Mouse (Mus musculus) Muller cell, postnatal 12 days (primary cell): ENCODE data around the gene Arhgdib.
A peak's percentile ranks its signal among the peaks of the same experiment; 100 is the strongest.

Experiments used
- DNase-seq: peaks from one replicate; pipeline ENCODE4 v3.0.0-alpha.2; 2015; ENCODE audit errors: inconsistent ontology term

The Arhgdib gene

GRCm38 (mm10) chr6:136950171-136950570 is 8.5 kb upstream of the Arhgdib start:
- DNase-seq, result no peak

DNA sequence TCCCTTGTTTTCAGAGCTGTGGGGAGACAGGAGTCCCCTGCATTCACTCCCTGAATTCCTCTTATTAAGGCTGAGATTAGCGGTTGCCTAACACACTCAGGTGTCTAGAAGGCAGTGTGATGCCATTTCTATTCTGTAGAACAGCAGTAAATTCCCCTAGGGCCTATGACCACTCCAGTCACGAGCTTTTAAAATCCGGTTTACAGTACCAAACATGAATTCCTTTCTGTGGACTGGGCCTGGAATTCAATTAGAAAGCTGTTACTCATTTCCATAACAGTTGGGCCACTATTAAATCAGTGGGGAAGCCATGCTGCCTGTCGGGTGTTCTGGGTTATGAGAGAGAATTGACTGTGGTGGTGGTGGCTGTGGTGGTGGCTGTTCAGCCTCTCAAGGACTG is 6.0 kb upstream of the Arhgdib start:
- peak; percentile 38 for DNase-seq

GRCm38 (mm10) chr6:136946943-136947342 is 5.2 kb upstream of the Arhgdib start:
- no peak for DNase-seq

DNA sequence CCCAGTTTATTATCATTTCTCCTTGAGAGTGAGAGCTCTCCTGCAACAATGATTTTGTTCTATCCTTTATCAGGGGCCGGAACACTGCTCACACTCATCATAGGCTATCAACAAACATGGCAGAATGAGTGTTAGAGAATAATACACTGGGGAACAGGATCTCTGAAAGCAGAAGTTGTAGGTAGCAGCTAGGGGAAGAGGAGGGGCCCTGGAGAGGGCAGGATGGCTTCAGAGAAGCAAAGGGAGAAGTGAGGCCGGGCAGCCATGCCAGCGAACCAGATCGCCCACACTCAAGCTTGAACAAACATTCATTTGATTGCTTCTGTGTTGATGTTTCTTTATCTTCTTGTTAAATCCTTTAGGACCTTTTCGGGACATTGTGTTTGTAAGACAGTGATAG is 4.5 kb upstream of the Arhgdib start:
- DNase-seq, result no peak

DNA sequence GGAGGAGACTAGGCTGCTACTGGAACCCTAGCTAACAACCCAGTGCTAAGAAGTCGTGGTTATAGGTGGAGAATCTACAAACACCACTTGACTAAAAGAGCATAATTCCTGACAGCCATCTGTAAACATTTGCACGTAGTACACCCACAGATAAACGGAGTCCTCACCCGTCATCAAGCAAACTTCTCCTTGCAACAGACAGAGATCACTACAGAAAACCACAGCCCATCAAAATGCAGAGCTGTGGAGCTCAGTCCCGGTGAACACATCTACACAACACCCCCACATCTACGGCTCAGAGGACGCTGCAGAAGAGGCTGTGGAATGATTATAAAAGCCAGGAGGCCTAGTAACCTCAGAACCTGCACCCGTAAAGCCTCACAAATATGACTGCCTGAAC is 2.8 kb upstream of the Arhgdib start:
- DNase-seq, result no peak

DNA sequence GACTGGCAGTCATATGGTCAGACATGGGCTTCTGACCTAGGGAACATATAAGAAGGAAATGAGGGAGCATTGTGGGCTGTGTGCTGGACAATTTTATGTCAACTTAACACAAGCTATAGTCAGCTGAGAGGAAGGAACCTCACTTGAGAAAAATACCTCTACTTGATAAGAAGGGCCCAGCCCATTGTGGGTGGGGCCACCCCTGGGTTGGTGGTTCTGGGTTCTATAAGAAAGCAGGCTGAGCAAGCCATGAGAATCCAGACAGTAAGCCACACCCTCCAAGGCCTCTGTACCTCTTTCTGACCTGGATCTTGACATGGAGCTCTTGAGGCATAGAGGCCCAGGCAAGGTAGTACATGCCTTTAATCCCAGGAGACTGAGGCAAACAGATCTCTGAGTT is 1.7 kb upstream of the Arhgdib start:
- no peak for DNase-seq

DNA sequence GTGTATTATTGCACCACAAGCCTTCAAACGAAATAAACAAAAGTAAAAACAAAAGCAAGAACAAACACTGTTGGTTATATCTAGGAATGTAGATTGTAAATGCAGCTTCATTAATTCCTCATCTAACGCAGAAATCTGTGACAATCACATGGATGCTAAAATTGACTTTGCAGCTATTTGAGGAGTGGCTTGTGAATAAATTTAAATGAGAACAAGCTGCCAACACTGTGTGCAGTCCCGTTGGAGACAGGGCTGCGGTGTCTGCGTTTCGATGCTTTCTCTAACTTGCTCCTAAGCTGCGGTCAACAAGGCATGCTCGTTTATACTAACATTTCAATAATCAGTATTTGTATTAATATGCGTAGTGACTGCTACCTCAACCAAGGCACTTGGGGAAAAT is 581 bp upstream of the Arhgdib start:
- DNase-seq, result no peak

DNA sequence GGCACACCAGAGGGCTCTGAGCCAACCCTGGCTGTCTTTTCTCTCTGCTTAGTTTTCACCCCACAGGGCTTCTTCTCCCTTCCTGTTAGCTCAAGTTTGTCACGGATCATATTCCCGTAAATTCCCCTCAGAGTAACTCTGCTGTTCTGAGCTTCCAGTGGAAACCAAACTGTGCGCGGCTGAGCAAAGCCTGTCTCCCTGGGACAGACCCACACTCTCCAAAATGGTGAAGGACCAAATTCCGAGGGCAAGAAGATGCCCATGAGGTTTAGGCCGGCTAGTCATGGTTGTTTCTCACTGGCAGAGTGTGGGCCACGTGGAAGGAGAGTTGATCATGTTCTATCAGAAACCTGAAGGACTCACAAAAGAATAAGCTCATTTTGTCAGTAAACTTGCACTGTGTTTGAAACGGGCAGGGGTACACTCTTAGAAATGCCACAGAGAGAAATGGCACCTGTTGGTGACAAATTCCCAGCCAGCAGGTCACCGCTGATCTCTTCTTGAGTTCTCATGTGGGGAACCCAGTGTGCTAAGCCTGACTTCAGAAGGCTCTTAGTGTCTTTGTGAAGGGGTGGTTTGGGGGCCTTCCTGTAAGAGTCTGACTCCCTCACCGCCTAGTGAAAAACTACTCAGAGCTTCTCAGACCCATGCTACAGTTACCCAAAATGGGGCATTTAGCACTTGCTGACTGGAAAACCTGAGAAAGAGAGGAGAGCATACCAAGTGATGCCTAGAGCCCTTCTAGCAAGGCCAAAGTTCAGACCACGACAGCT is 1.3 kb downstream of the Arhgdib start:
- no peak for DNase-seq

DNA sequence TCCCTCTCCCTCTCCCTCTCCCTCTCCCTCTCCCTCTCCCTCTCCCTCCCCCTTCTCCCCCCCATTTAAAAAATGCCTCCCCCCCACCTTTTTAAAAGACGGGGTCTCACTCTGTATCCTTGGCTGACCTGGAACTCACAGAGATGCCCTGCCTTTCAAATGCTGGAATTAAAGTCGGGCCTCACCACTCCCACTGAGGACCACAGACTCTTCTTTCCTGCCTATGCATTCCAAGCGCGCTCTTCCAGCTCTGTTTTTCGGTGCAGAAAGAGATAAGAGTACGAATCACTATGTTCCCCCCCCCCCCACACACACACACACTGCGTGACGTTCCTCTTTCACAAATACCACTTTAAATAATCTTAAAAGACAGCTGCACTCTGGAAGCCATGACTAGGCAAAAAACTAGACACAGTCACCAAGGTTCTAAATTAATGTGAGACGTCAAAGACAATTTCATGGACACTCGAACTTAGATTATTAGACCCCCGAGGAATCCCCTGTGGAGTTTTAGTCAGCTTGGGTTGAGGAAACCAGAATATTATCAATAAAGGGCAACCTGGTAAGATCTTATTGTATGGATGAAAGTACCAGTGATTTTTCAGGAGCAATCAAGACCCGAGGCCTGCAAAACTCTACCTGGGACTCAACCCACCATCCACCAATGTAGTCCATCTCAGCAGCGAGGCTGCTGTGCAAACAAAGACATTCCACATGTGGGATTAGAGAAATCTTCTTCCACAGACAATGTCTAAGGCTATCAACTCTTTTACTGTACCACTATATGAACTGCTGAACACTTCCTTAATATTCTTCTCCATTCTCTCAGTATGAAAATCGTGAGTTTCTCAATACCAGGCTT is 2.1 kb downstream of the Arhgdib start:
- DNase-seq, result no peak

DNA sequence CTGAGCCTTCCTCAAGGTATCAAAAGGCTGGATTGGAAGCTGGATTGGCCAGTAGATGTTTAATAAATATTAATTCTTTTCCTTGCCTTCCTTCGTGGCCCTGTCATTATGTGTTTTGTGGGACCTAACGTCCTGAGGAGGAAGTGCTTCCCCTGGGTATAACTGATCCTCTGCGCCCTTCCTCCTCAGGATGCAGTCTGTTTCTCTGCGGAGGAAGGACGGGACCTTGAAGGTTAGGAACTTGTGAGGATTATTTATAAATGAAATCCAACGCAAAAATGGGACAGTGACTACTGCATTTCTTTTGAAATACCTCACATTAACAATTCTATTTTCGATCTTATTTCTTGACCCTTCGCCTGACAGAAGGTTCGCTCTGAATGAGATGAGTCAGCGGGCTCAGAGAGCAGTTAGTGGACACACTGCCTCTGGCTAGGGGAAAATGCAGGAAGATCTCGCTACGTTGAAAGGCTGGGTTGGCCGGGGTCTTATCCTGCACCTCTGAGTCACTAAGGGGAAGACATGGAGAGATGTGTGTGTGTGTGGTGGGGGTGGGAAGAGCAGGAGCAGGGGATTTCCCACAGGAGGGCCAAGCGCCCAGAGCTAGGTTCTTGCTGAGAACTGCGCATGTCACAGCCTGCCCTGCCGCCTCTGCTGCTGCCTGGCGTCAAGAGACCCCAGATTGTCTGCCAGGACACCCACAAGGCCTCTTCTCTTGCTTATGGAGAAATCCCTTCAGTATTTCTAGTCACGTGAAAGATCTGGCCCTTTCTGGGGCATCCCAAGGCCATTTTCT is 3.2 kb downstream of the Arhgdib start:
- DNase-seq, result peak; percentile 7

DNA sequence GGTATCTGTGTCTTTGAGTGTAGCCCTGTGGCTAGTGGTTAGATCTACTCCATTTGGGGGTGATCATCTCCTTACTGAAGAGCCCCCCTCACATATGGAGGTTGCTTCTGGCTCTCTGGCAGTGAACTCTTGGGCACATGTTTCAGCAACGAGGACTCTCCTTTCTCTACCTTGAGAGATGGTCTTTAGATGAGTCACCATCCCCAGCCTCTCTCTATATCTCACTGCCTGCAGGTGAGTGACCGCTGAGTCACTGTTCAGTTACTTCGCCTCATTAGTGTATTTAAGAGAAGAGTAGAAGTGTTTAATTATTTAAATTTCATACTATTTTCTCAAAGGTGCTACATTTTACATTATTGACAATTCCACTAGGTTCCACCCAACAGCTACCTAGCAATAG is 4.6 kb downstream of the Arhgdib start:
- no peak for DNase-seq

DNA sequence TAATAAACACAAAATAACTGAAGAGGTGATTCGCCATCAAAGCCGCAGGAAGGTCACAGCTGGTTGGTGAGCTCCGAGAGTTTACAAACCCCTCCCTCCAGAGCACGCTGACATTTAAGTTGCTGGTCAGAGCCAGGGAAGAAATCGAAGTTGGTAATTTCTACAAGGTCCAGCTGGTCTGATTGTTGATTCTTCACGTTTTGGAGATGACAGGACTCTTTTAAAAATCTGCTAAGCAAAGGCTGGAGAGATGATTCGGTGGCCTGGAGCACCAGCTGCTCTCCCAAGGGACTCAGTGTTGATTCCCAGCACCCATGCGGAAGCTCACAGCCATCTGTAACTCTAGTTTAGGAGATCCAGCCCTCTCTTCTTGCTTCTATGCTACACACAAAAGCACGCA is 5.3 kb downstream of the Arhgdib start:
- DNase-seq, result no peak

DNA sequence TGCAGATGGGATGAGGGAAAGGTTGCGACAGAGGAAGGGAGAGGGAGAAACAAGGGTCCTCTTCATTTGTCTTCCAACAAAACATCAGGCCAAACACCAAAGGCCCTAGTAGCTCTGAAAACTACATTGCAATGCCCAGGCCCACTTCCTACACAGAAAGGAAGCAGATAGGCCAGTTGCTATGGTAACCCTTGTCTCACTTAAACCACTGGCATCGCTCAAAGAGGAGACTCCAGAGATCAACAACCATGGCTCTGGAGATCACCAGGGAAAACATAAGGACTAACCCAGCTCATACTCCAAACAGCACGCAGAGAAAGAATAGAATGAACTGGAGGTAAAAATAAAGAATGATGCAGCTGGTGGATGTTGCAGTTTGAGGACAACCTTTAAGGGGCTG is 6.5 kb downstream of the Arhgdib start:
- DNase-seq, result no peak

- no peak for DNase-seq
Measured at GRCm38 (mm10) chr6:136934068-136934467, 7.6 kb downstream of the Arhgdib start.

DNA sequence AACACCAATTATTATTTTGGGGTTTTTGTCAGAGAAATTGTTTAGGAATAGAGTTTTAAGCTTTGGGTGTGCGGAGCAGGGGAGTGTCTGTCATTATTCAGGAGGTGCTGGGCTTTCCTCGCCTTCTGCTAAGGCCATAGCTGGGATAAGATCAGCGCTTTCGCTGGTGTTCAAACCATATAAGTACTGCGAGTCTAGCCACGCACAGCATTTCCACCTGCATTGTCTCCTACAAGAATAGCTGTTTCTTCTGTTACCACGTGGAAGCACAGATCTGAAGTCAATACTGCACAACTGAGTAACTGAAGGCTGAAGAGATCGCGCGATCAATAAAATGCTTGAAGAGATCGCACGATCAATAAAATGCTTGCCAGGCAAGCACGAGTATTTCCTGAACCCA is 10.5 kb downstream of the Arhgdib start:
- DNase-seq, result no peak

DNA sequence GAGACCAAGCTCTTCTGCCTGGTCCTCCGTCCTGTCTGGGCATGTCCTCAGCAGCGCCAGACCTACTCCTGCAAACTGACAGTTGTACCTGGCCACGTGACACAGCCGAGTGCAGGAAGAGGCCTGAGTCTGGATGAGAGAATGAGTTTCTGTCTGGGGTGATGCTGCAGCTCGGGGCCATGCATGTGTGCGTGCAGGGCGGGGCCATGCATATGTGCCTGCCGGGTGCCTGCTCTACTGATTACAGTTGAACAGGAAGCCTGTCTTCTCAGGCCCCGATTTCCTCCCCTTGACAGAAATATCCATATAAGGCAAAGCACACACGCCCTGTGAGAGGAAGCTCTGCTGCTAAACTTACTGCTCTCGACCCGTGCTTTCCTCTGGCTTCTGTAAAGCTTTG is 11.0 kb downstream of the Arhgdib start:
- no peak for DNase-seq

DNA sequence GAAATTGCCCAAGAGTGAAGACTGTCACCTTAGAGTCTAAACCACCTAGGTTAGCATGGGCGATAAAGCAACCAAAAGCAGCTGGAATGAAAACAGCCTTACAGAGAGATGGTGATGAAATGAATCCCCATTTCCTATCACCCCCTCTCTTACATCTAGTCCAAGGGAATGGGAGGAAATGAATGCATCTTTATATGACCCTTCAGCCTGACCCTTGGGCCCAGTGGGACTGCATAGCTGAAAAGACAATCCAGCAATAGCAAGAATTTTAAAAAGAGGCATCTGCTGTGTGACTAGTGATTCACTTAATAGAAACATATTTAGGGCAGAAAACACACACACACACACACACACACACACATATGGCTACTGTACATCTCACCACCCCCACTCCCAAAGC is 14.1 kb downstream of the Arhgdib start:
- DNase-seq, result no peak

DNA sequence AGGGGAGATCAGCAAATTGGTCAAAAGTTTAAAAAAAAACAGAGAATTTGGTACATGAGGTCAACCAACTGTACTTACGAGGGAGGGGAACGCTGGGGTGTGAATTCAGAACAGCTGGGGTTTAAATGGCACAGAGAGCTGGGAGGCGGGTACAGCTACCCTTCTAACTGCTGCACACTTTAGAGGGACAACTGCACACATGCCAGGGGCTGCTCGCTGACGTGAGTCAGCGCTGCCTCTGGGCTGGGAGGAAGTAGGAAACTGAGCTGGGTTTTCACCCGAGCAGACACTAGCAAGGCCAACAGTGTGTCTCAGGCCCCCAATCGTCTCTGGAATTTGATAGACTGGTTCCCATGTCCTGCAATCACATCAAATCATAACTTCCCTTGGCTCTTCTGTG is 16.6 kb downstream of the Arhgdib start:
- DNase-seq, result no peak

- DNase-seq, result no peak
Measured at GRCm38 (mm10) chr6:136923532-136923931, 18.2 kb downstream of the Arhgdib start, which contains the start of gene Pde6h. Gene Pde6h (plus strand): TSS chr6:136923832.

- DNase-seq, result no peak
Measured at GRCm38 (mm10) chr6:136922871-136923270, 18.8 kb downstream of the Arhgdib start.

GRCm38 (mm10) chr6:136922080-136922479 is 19.6 kb downstream of the Arhgdib start, which contains the start of gene Erp27:
Gene Erp27 (minus strand): TSS chr6:136922180.
- no peak for DNase-seq

GRCm38 (mm10) chr6:136921601-136922000 is 20.1 kb downstream of the Arhgdib start:
- DNase-seq, result no peak
